Mouse (Mus musculus) 3134 (cell line): ENCODE data around the gene Dlx3.

Experiments
- DNase-seq: peaks from one replicate; pipeline ENCODE4 v3.0.0-alpha.2; 2011; ENCODE audit warnings: low spot score; ENCODE audit not compliant: insufficient read length; ENCODE audit errors: extremely low read depth

Dlx3 gene

GRCm38 (mm10) chr11:95087301-95088228 is 32.4 kb upstream of the Dlx3 start:
- no peak for DNase-seq

- no peak for DNase-seq
Measured at GRCm38 (mm10) chr11:95088286-95088685, 31.6 kb upstream of the Dlx3 start.

GRCm38 (mm10) chr11:95088857-95089779 is 30.8 kb upstream of the Dlx3 start:
- DNase-seq: peak; percentile 83

GRCm38 (mm10) chr11:95093077-95093476 is 26.8 kb upstream of the Dlx3 start:
- DNase-seq: no peak

- DNase-seq: no peak
Measured at GRCm38 (mm10) chr11:95095596-95095995, 24.3 kb upstream of the Dlx3 start.

- peak; percentile 87 for DNase-seq
Measured at GRCm38 (mm10) chr11:95096608-95097373, 23.1 kb upstream of the Dlx3 start.

- no peak for DNase-seq
Measured at GRCm38 (mm10) chr11:95097889-95098288, 22.0 kb upstream of the Dlx3 start.

GRCm38 (mm10) chr11:95098346-95099095 is 21.4 kb upstream of the Dlx3 start:
- peak; percentile 51 for DNase-seq

DNA sequence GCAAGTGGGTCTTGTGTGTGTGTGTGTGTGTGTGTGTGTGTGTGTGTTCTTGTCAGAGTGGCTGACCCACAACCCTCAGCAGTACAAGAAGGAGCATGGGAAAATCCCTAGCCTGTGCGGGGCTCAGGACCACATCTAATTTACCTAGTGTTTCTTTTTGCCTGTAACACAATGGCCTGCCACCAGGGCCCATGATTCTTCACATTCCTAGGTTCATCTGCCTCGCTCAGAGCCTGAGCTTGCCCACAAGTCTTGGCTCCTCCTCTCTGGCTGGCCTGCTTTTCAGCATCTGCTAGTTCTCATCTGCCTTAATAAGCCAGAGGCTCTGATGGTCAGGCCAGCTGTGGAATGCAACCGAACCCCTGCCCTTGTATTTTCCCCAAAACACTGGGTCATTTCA is 19.5 kb upstream of the Dlx3 start:
- DNase-seq: peak; percentile 67

GRCm38 (mm10) chr11:95101071-95101788 is 18.7 kb upstream of the Dlx3 start:
- peak; percentile 54 for DNase-seq

- peak; percentile 87 for DNase-seq
Measured at GRCm38 (mm10) chr11:95102161-95102904, 17.6 kb upstream of the Dlx3 start.

- DNase-seq: no peak
Measured at GRCm38 (mm10) chr11:95104266-95104665, 15.7 kb upstream of the Dlx3 start.

GRCm38 (mm10) chr11:95105274-95105874 is 14.5 kb upstream of the Dlx3 start:
- peak; percentile 85 for DNase-seq

- peak; percentile 71 for DNase-seq
Measured at GRCm38 (mm10) chr11:95106440-95107236, 13.3 kb upstream of the Dlx3 start.

DNA sequence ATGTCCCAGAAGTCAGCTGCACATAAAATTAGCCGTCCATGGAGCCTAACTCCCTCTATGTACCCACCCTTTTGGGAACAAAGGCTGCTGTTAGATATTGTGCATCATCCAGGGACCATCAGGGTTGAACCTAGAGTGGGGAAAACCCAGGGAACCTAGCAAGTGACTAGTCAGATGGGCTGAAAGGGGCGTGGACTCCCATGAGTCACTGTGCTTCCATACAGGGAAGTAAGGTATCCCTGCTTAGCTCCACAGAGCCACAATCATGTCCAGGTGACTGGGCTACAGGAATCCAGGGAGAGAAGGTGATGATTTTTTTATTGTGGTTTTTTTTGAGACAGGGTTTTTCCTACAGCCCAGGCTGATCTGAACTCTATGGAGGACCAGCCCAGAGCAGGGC is 10.9 kb upstream of the Dlx3 start:
- DNase-seq: no peak

DNA sequence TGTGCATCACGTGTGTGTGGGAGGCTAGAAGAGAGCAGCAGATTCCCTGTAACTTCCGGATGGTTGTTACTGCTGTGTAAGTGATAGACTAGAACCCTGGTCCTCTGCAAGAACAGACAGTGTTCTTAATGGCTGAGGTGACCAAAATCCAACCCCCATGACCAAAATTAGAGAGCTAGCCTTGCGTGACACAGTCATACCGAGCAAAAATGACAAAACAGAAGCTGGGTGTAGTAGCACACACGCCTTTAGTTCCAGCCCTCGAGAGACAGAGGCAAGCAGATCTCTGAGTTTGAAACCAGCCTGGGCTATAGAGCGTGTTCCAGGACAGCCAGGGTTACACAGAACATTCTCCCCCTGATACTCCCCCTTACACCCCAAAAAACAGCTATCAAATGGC is 9.8 kb upstream of the Dlx3 start:
- DNase-seq: no peak

- peak; percentile 73 for DNase-seq
Measured at GRCm38 (mm10) chr11:95117030-95117429, 2.9 kb upstream of the Dlx3 start.
